Comparison of ENCODE assay signal across 28 mouse cellular contexts in genomic region chr16:90788580-90788979, GRCm38 (mm10). TPM values are rescaled to one million over a fixed set of nuclear protein-coding genes. Genes with fewer than 3 reads are reported as not detected.
"Had no signal": no experiment of that assay in that cellular context is flagged by ENCODE, and none has a peak within 500 bp of the region (broad histone marks: within the 10 kb centered on the region; RNA-seq: fewer than 3 reads in every experiment).

No protein-coding gene starts in this region.

- H3K4me1 ChIP-seq: hindbrain, embryonic 13.5 days; hindbrain, embryonic 15.5 days; kidney, embryonic 15.5 days; limb, embryonic 13.5 days; limb, embryonic 15.5 days had no signal

- H3K9me3 ChIP-seq: heart, embryonic 13.5 days; heart, embryonic 15.5 days; hindbrain, embryonic 13.5 days; hindbrain, embryonic 15.5 days; kidney, embryonic 15.5 days; limb, embryonic 13.5 days; limb, embryonic 15.5 days had no signal

- H3K27ac ChIP-seq: gastrocnemius, adult 2 months; heart, adult 2 months; heart, embryonic 13.5 days; heart, embryonic 15.5 days; hindbrain, embryonic 13.5 days; hindbrain, embryonic 15.5 days; hindbrain, postnatal 0 days; kidney, embryonic 15.5 days; kidney, postnatal 0 days; limb, embryonic 13.5 days; limb, embryonic 15.5 days had no signal

- DNase-seq: gastrocnemius, adult 2 months; gastrocnemius, postnatal 14 days; heart, adult 11 months; heart, adult 2 months; heart, postnatal 14 days; heart, postnatal 36 days; kidney, adult 11 months; kidney, adult 2 months; kidney, adult 9 months; kidney, postnatal 14 days; kidney, postnatal 36 days; layer of hippocampus, adult 9-11 months; layer of hippocampus, postnatal 36 days; left cerebral cortex, postnatal 4 days had no signal

- H3K4me2 ChIP-seq: heart, embryonic 11.5 days; heart, embryonic 13.5 days; heart, embryonic 15.5 days; hindbrain, embryonic 13.5 days; hindbrain, embryonic 15.5 days; kidney, embryonic 15.5 days; limb, embryonic 13.5 days; limb, embryonic 15.5 days had no signal

- H3K9ac ChIP-seq: heart, embryonic 13.5 days; heart, embryonic 15.5 days; hindbrain, embryonic 13.5 days; hindbrain, embryonic 15.5 days; kidney, embryonic 15.5 days; limb, embryonic 13.5 days; limb, embryonic 15.5 days had no signal

- H3K4me3 ChIP-seq: gastrocnemius, adult 2 months; heart, adult 2 months; heart, embryonic 13.5 days; heart, embryonic 15.5 days; hindbrain, embryonic 13.5 days; hindbrain, embryonic 15.5 days; kidney, embryonic 15.5 days; limb, embryonic 13.5 days; limb, embryonic 15.5 days had no signal

- ATAC-seq: forebrain, embryonic 16.5 days; hindbrain, postnatal 0 days; intestine, embryonic 16.5 days had no signal

- H3K27me3 ChIP-seq: heart, embryonic 13.5 days; heart, embryonic 15.5 days; hindbrain, embryonic 13.5 days; hindbrain, embryonic 15.5 days; kidney, embryonic 15.5 days; limb, embryonic 13.5 days; limb, embryonic 15.5 days had no signal

RNA-seq across cellular contexts. Expression of gene Eva1c, which starts 37.9 kb away (rescaled TPM):
- total RNA-seq: hematopoietic stem cell, adult 5-6 weeks had no signal

RNA-seq across cellular contexts. Expression of gene Mrap, which starts 50.6 kb away (rescaled TPM):
- total RNA-seq: hematopoietic stem cell, adult 5-6 weeks; left cerebral cortex, postnatal 4 days had no signal
- polyA plus RNA-seq: forebrain, embryonic 16.5 days; hindbrain, embryonic 13.5 days; intestine, embryonic 14.5 days; kidney, postnatal 0 days; limb, embryonic 13.5 days had no signal
